Mouse (Mus musculus) heart, adult 18-20 months (tissue): ENCODE measurements around the gene Iqce. TPM values are rescaled to one million over a fixed set of nuclear protein-coding genes. Genes with fewer than 3 reads are reported as not detected.
A peak's percentile ranks its signal among the peaks of the same experiment; 100 is the strongest.

Source experiments
- DNase-seq, 2 experiments: peaks; one replicate each; pipeline ENCODE4 v3.0.0; 2021 to 2022; ENCODE audit warnings: mixed read lengths in 1 of 2
- total RNA-seq, 2 experiments: library from RNA; stranded (reverse); gene quantifications; 2 replicates each; pipeline ENCODE4 v1.2.3; 2021

Iqce gene
- total RNA-seq, 2 experiments from 2014 or later, result 4.0 to 5.3 TPM

- DNase-seq, result no peak
Observed at GRCm38 (mm10) chr5:140661427-140661826, 40.8 kb downstream of the Iqce start.

GRCm38 (mm10) chr5:140660398-140660797, 41.8 kb downstream of the Iqce start:
- DNase-seq, result no peak

- no peak for DNase-seq
Observed at GRCm38 (mm10) chr5:140659607-140660272, 42.4 kb downstream of the Iqce start.

GRCm38 (mm10) chr5:140654096-140654845, 47.9 kb downstream of the Iqce start:
- DNase-seq, result no peak

DNA sequence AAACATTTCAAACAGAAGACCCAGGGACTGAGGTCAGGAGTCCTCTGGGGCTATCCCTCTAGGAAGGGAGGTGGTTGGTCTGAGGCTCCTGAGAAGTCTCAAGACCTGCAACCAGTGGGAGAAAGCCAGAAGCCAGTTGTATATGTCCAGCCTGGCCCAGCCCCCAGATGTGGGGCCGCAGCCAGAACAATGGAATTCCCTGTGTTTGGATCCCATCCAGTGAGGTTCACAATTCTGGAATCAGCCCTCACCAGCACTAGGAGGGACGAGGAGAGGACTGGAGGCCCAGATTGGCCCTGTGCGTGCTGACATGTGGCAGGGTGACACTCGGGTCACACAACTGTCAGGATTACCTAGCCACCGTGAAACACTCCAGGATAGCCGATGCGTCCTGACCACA, 49.6 kb downstream of the Iqce start:
- DNase-seq, result peak; percentile 28 to 41

- no peak for DNase-seq
Observed at GRCm38 (mm10) chr5:140651231-140651630, 50.9 kb downstream of the Iqce start.

DNA sequence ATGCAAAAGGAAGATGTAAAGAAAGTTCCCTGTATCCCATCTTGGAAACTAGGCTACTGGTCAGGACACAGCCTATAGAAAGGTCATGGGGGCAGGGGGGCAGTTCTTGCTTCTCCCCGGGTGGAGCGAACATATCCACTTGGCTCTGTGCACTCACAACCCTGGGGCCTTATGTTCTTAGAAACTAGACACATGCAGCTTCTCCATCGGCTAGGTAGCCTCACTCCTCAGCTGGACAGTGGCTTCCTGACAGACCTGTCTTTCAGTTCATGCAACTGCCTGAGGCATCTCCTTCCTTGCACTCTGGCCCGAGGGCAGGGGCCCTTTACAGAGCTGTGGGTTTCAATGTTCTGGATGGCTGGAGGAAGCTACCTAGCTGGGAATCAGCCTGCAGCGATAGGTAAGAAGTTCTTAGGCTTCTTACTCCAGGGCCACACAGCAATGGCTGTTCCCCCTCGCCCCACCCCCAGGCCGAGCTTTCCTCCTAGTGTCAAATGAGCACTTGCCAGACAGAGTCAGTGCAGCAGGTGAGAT, 52.2 kb downstream of the Iqce start:
- DNase-seq, result no peak

DNA sequence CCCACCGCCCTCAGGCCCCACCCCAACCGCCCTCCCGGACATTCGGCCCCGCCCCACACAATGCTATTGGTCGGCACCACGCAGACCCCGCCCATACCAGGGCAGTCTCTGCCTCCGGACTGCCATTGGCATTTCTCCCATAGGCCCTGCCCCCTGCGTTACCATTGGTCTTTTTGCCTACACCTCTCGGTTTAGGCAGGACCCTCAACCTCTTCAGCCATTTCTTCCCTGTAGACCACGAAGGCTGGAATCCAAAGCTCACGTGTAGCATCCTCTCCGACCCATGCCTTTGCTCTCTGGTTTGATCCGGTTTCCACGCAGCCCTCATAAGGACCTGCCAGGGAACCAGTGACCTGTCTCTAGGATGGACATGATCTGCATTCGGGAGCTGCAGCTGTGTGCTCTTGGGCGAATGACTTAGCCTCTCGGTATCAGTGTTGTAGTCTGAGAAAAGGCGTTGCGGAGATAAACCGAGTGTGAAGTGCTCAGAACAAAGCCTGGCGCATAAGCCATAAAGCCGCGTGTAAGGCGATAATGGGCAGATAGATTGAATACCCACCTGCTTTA, 53.0 kb downstream of the Iqce start:
- peak; percentile 98 for DNase-seq

DNA sequence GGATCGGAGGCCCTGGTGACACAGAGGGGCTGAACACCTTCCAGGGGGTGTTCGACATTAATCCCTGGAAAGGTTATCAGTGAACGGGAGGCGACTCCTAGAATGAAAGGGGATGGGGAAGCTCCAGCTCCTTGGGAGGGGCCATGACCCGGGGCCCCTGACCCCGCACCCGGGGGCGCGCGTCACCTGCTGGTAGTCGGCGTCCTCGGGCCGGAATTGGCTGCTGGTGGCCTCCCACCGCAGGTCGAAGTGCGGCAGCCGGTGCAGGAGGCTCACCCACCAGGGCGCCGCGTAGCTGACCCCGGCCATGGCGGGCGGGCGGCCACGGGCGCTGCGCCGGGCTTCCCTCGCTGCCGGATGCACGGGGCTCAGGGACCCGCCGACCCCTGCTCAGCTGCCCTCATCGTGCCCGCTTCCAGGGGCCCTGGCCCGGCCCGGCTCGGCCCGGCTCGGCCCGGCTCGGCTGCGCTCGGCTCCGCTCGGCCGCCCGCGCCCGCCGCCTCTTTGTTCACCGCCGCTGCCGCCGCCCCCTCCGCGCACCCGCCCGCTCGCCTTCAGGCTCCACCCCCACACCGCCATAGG, 53.6 kb downstream of the Iqce start, which contains the start of gene Ttyh3:
Ttyh3 (minus strand) TSS at position 513 of the 582 bp plus-strand sequence.
- DNase-seq, result peak in 1 of 2 experiments; percentile 60

- DNase-seq, result peak; percentile 33 to 42
Observed at GRCm38 (mm10) chr5:140647821-140648518, 54.2 kb downstream of the Iqce start.

DNA sequence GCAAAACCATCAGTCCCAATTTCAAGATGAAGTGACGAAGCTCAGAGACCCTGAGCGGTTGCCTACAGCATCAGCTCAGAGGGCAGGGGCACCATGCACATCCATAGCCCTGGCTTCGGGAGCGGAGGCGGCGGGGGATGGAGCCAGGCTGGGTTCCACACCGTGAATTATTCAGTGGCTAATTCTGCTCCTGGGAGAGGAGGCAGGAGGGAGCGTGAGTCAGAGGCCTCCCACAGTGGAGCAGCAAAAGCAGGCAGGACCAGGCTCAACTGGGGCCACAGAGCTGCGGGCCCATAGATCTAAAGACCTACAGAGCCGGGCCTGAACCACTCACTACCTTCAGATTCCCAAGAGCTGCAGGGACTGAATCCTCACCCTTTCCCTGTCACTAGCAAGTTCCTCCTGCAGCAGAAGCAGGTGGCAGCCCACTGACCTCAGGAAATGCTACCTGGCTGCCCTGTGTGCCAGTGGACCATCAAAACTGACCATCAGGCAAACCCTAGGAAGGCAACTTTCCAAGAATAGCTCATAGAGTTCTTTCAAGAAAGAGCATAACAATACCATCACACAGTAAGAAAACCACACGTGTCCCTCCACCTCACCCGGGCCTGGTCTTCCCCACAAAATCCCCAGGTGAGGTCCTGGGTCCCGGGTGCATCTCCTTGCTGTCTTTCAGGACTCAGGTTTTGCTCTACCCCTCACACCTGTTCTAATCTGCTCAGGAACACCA, 55.0 kb downstream of the Iqce start:
- DNase-seq, result no peak

GRCm38 (mm10) chr5:140646171-140646570, 56.0 kb downstream of the Iqce start:
- DNase-seq, result no peak

DNA sequence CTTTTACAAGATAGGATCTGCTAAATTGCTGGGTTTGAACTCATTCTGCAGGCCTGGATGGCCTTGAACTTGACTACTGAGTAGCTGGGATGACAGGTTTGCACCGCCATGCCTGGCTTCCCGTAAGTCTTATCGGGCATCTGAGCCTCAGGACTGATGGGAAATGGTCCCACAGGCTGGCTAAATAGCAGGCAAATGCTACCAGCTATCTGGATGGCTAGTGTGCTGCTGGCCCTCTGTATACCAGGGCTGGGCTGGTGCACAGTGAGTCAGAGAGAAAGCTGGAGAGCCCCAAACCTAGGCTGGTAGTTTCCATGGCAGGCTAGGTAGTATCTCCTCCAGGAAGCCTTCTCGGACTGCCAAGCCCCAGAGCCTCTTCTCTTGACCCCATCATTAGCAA, 56.7 kb downstream of the Iqce start:
- no peak for DNase-seq

DNA sequence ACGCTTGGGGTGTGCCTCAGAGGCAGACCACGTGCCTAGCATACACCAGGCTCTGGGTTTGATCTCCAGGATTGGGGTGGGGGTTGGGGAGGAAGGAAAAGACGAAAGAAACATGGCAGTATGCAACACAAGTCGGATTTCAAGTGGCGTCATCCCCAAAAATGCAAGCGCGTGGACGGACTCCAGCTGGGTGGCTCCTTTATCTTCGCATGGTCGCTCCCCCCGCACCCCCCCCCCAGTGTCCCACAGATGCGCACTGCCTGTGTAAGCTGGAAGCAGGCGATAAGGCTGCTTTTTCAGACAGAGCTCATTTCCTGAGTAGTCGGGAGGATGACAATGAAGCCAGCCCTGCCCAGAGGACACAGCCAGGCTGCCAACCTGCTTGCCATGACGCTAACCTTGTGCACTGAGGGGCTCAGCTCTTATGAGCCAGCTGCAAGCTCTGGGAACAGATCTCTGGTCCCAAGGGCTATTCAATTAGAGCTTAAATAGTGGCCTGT, 57.4 kb downstream of the Iqce start:
- DNase-seq, result peak; percentile 48 to 57

DNA sequence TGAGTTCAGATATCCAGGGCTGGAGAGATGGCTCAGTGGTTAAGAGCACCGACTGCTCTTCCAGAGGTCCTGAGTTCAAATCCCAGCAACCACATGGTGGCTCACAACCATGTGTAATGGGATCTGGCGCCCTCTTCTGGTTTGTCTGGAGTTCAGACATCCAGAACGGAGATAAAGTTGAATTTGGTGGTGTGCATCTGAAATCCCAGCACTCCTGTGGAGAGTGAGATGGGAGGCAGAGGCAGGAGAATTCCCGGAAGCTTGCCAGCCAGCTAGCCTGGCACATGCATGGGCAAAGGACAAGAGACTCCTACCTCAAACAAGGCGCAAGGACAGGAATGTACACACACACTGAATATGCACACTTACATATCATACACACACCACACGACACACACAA, 57.9 kb downstream of the Iqce start:
- DNase-seq, result peak in 1 of 2 experiments; percentile 50

DNA sequence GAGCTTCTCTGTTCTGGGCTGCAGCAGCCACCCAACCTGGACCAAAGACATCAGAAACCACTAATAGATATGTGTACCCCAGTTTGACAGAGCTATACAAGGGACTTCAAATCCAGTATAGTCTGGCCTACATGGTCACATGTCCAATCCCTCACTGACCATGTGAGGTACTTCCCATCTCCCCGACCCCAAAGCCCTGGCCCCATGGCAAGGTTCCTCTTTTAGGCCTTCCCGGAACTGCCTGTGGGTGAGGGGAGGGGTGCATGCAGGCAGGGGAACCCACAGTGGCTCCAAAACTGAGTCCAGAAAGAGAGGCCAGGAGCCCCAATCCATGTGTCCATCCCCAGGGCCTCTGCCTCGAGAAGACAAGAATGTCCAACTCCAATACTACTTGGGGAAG, 60.1 kb downstream of the Iqce start:
- DNase-seq, result peak in 1 of 2 experiments; percentile 82

DNA sequence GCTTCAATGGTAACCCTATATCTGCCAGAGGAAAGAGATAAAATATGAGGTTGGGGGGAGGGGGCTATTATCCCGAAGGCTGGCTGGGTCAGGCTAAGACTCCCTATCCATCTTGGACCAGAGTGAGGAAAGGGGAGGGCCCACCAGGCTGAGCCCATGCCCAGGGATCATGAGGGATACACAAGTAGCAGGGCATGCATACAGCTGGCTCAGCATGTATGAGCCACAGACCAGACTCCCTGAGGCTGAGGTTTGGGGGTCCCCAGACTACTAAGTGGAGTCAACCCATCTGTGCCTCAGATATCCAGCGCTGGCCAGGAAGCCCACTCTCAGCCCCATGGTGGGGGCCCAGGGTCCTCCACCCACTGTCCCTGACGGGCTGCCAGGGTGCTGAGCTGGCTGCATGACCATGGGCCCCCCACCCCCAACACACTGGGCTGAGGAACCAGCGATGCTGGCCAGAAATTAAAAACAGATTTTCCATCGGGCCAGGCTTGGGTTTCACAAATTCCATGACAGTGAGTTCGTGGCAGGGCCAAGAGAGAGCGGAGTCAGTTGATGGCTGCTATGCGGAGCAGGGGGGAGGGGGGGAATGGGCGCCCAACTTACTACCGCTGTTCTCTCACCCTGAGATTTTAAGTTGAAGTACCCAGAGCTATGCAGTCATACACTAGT, 60.8 kb downstream of the Iqce start:
- DNase-seq, result peak in 1 of 2 experiments; percentile 34

GRCm38 (mm10) chr5:140640812-140641211, 61.4 kb downstream of the Iqce start:
- no peak for DNase-seq

- DNase-seq, result peak; percentile 73 to 75
Observed at GRCm38 (mm10) chr5:140639871-140640270, 62.3 kb downstream of the Iqce start.

GRCm38 (mm10) chr5:140639312-140639711, 62.9 kb downstream of the Iqce start:
- no peak for DNase-seq
